Mouse (Mus musculus) midbrain, postnatal 0 days (tissue): ENCODE results near the gene Rpl27. TPM values are rescaled to one million over a fixed set of nuclear protein-coding genes. Genes with fewer than 3 reads are reported as not detected.

Source experiments
- ATAC-seq: fragments of 200-750 bp; cut with Nextera tagmentation; 2 replicates; pipeline ENCODE4 v1.8.0; 2017; ENCODE audit warnings: moderate number of reproducible peaks, mild to moderate bottlenecking, moderate TSS enrichment, moderate library complexity; ENCODE audit not compliant: low FRiP score
- DNase-seq: peaks from one replicate; pipeline ENCODE4 v3.0.0-alpha.2; 2015; ENCODE audit warnings: low spot score
- H3K27ac ChIP-seq: fragments of 300-500 bp; sonication (generic); 2 replicates; pipeline ENCODE4 v1.5.1; 2014; ENCODE audit warnings: low read depth, mild to moderate bottlenecking, low read length, mixed read lengths
- H3K27me3 ChIP-seq: fragments of 300-500 bp; sonication (generic); 2 replicates; pipeline ENCODE4 v1.6.1; 2014; ENCODE audit warnings: low read length, control low read depth, mixed read lengths; ENCODE audit not compliant: insufficient read depth
- H3K36me3 ChIP-seq: fragments of 300-500 bp; sonication (generic); 2 replicates; pipeline ENCODE4 v1.6.1; 2014; ENCODE audit warnings: low read length, control low read depth, mixed read lengths; ENCODE audit not compliant: insufficient read depth
- H3K4me1 ChIP-seq: fragments of 300-500 bp; sonication (generic); 2 replicates; pipeline ENCODE4 v1.6.1; 2014; ENCODE audit warnings: mild to moderate bottlenecking, control low read depth, antibody characterized with exemption, low read length, mixed read lengths; ENCODE audit not compliant: insufficient read depth
- H3K4me2 ChIP-seq: fragments of 300-500 bp; sonication (generic); 2 replicates; pipeline ENCODE4 v1.6.1; 2014; ENCODE audit warnings: low read depth, mild to moderate bottlenecking, low read length, mixed read lengths; ENCODE audit not compliant: poor library complexity, severe bottlenecking
- H3K4me3 ChIP-seq: fragments of 300-500 bp; sonication (generic); 2 replicates; pipeline ENCODE4 v1.5.1; 2014; ENCODE audit warnings: low read depth, mild to moderate bottlenecking, low read length, moderate library complexity
- H3K9ac ChIP-seq: fragments of 300-500 bp; sonication (generic); replicated peaks from 2 replicates; pipeline ENCODE4 v1.6.1; 2014; ENCODE audit warnings: mild to moderate bottlenecking, low read length, moderate library complexity, mixed read lengths; ENCODE audit not compliant: poor library complexity, severe bottlenecking
- H3K9me3 ChIP-seq: fragments of 300-500 bp; sonication (generic); 2 replicates; pipeline ENCODE4 v1.6.1; 2016; ENCODE audit warnings: low read length, control low read depth
- CTCF ChIP-seq: IDR thresholded peaks from 2 replicates; pipeline ENCODE4 v1.5.1; 2016; ENCODE audit warnings: antibody characterized with exemption, mild to moderate bottlenecking
- WGBS: fragments of 180-500 bp; shearing (Covaris S2); extraction: QIAGEN DNeasy Blood & Tissue Kit; methylation state at CpG from one replicate; pipeline ENCODE4 v1.1.7; 2014; 5-methylcytosine and 5-hydroxymethylcytosine counted together
- microRNA-seq: library from miRNA; unstranded; fragments of <30 nt; microRNA quantifications from one replicate; pipeline ENCODE4, GENCODE M21; 2016; ENCODE audit warnings: borderline number of aligned reads
- polyA plus RNA-seq: library from polyadenylated mRNA; unstranded; fragments of >200 nt; fragmentation: Nextera tagmentation; extraction: Ambion mirVana; gene quantifications from 2 replicates; pipeline ENCODE4 v1.2.1, GENCODE M21; 2015
- total RNA-seq: library from RNA; depleted of rRNA; stranded (reverse); fragments of >200 nt; gene quantifications from 2 replicates; pipeline ENCODE4 v1.2.3, GENCODE M21; 2014; rRNA removed

Rpl27 gene
- total and polyA plus RNA-seq, 2 experiments from 2014 or later, result 260 to 605 TPM

GRCm38 (mm10) chr11:101483804-101484203 is 41.7 kb downstream of the Rpl27 start:
- H3K4me1 ChIP-seq, result no peaks in the 10 kb centered on the region
- DNase-seq (no peak), ATAC-seq (no peak)
- H3K4me3 ChIP-seq, result no peak overlapping the region
- H3K36me3 ChIP-seq, result no peaks in the 10 kb centered on the region
- H3K27me3 ChIP-seq, result no peaks in the 10 kb centered on the region
- H3K9ac ChIP-seq, result no peak overlapping the region
- no peak overlapping the region for H3K4me2 ChIP-seq
- TF ChIP-seq CTCF, result no peak
- no peak overlapping the region for H3K27ac ChIP-seq
- H3K9me3 ChIP-seq, result no peaks in the 10 kb centered on the region
- WGBS, result 20% methylated on average over 3 of the region's 3 CpGs

- Histone ChIP-seq H3K9ac (no peak overlapping the region), H3K27me3 (no peaks in the 10 kb centered on the region), H3K27ac (no peak overlapping the region), H3K9me3 (no peaks in the 10 kb centered on the region), H3K36me3 (no peaks in the 10 kb centered on the region), H3K4me1 (no peaks in the 10 kb centered on the region), H3K4me2 (no peak overlapping the region), H3K4me3 (no peak overlapping the region)
- ATAC-seq (no peak), DNase-seq (no peak)
- 64% methylated on average over 6 of the region's 6 CpGs for WGBS
- no peak for TF ChIP-seq CTCF
Measured at GRCm38 (mm10) chr11:101484245-101484644, 42.1 kb downstream of the Rpl27 start.

DNA sequence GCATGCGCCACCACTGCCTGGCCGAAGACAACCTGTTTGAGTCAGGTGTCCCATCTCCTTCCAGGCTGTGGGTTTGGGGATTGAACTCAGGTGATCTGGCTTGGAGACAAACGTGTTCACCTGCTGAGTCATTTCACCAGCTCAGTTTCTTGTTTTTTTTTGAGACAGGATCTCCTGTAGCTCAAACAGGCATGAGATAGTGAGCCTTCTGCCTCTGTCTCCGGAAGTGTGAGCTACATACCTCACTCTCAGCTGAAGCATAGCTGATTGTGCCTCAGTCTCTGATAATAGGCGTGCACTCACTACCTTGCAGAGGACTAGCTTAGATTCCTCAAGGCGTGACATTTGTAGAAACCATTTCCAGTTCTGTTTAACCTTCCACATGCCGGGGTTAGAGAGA is 42.7 kb downstream of the Rpl27 start:
- Histone ChIP-seq H3K4me1 (no peaks in the 10 kb centered on the region), H3K4me2 (no peak overlapping the region), H3K27me3 (no peaks in the 10 kb centered on the region), H3K27ac (no peak overlapping the region), H3K9me3 (no peaks in the 10 kb centered on the region), H3K36me3 (no peaks in the 10 kb centered on the region), H3K9ac (no peak overlapping the region), H3K4me3 (no peak overlapping the region)
- 87% methylated on average over 7 of the region's 7 CpGs for WGBS
- DNase-seq, result no peak
- no peak for ATAC-seq
- TF ChIP-seq CTCF, result no peak

- TF ChIP-seq CTCF, result no peak
- no peaks in the 10 kb centered on the region for H3K36me3 ChIP-seq
- H3K9me3 ChIP-seq, result no peaks in the 10 kb centered on the region
- H3K4me2 ChIP-seq, result no peak overlapping the region
- ATAC-seq (no peak), DNase-seq (no peak)
- H3K27me3 ChIP-seq, result no peaks in the 10 kb centered on the region
- no peak overlapping the region for H3K4me3 ChIP-seq
- no peak overlapping the region; the same call in 1 of the 2 replicates for H3K9ac ChIP-seq
- no peak overlapping the region for H3K27ac ChIP-seq
- 34% methylated on average over 6 of the region's 6 CpGs for WGBS
- no peaks in the 10 kb centered on the region for H3K4me1 ChIP-seq
Measured at GRCm38 (mm10) chr11:101485509-101486028, 43.5 kb downstream of the Rpl27 start.

GRCm38 (mm10) chr11:101486126-101486525 is 44.0 kb downstream of the Rpl27 start:
- Histone ChIP-seq H3K4me3 (no peak overlapping the region), H3K9me3 (no peaks in the 10 kb centered on the region), H3K4me1 (no peaks in the 10 kb centered on the region), H3K9ac (no peak overlapping the region), H3K27me3 (no peaks in the 10 kb centered on the region), H3K27ac (no peak overlapping the region), H3K4me2 (no peak overlapping the region), H3K36me3 (no peaks in the 10 kb centered on the region)
- TF ChIP-seq CTCF, result no peak
- DNase-seq (no peak), ATAC-seq (no peak)
- 67% methylated on average over 6 of the region's 6 CpGs for WGBS

Small RNAs within 50 kb of the gene (microRNA-seq; reads per million reads assigned to microRNA genes)
- not detected for gene Mir6929

Other genes with a start within 250 kb of the Rpl27 start
- 26.5 and 40.0 TPM in 2 replicates for gene Ezh1, start 215.8 kb upstream of the Rpl27 start, total RNA-seq
- 25.4 and 25.9 TPM in 2 replicates for gene Ezh1, start 215.8 kb upstream of the Rpl27 start, polyA plus RNA-seq
- gene Ramp2, start 196.3 kb upstream of the Rpl27 start, total RNA-seq, result 55.0 and 67.5 TPM in 2 replicates
- gene Ramp2, start 196.3 kb upstream of the Rpl27 start, polyA plus RNA-seq, result 95.3 and 103 TPM in 2 replicates
- gene Vps25, start 188.6 kb upstream of the Rpl27 start, total RNA-seq, result 77.3 and 82.3 TPM in 2 replicates
- 130 and 144 TPM in 2 replicates for gene Vps25, start 188.6 kb upstream of the Rpl27 start, polyA plus RNA-seq
- gene Wnk4, start 181.7 kb upstream of the Rpl27 start, total RNA-seq, result 4.2 and 8.1 TPM in 2 replicates
- gene Wnk4, start 181.7 kb upstream of the Rpl27 start, polyA plus RNA-seq, result 7.5 and 9.2 TPM in 2 replicates
- gene Cntd1, start 163.3 kb upstream of the Rpl27 start, total RNA-seq, result not detected in 2 replicates
- 0.25 and 0.42 TPM in 2 replicates for gene Cntd1, start 163.3 kb upstream of the Rpl27 start, polyA plus RNA-seq
- 136 and 168 TPM in 2 replicates for gene Coa3, start 163.2 kb upstream of the Rpl27 start, total RNA-seq
- gene Coa3, start 163.2 kb upstream of the Rpl27 start, polyA plus RNA-seq, result 204 and 229 TPM in 2 replicates
- 94.4 and 209 TPM in 2 replicates for gene Becn1, start 140.0 kb upstream of the Rpl27 start, total RNA-seq
- 145 and 150 TPM in 2 replicates for gene Becn1, start 140.0 kb upstream of the Rpl27 start, polyA plus RNA-seq
- 69.1 and 74.0 TPM in 2 replicates for gene Psme3, start 126.1 kb upstream of the Rpl27 start, total RNA-seq
- 75.0 and 76.5 TPM in 2 replicates for gene Psme3, start 126.1 kb upstream of the Rpl27 start, polyA plus RNA-seq
- gene Aoc2, start 117.2 kb upstream of the Rpl27 start, total RNA-seq, result 5.3 and 6.7 TPM in 2 replicates
- 0.64 and 0.77 TPM in 2 replicates for gene Aoc2, start 117.2 kb upstream of the Rpl27 start, polyA plus RNA-seq
- 0.66 and 1.2 TPM in 2 replicates for gene Aoc3, start 111.7 kb upstream of the Rpl27 start, total RNA-seq
- gene Aoc3, start 111.7 kb upstream of the Rpl27 start, polyA plus RNA-seq, result 0.07 and 0.20 TPM in 2 replicates
- gene G6pc, start 74.7 kb upstream of the Rpl27 start, total RNA-seq, result not detected in 2 replicates
- gene G6pc, start 74.7 kb upstream of the Rpl27 start, polyA plus RNA-seq, result not detected in 2 replicates
- gene Aarsd1, start 24.7 kb upstream of the Rpl27 start, total RNA-seq, result 67.4 and 78.3 TPM in 2 replicates
- 96.3 and 107 TPM in 2 replicates for gene Aarsd1, start 24.7 kb upstream of the Rpl27 start, polyA plus RNA-seq
- 1.8 and 5.7 TPM in 2 replicates for gene Gm27029, start 17.5 kb upstream of the Rpl27 start, total RNA-seq
- 6.3 and 6.8 TPM in 2 replicates for gene Gm27029, start 17.5 kb upstream of the Rpl27 start, polyA plus RNA-seq
- 10.4 and 12.9 TPM in 2 replicates for gene Rundc1, start 17.2 kb upstream of the Rpl27 start, total RNA-seq
- 24.2 and 25.2 TPM in 2 replicates for gene Rundc1, start 17.2 kb upstream of the Rpl27 start, polyA plus RNA-seq
- gene Ptges3l, start 17.0 kb upstream of the Rpl27 start, total RNA-seq, result 0.66 and 2.7 TPM in 2 replicates
- gene Ptges3l, start 17.0 kb upstream of the Rpl27 start, polyA plus RNA-seq, result 2.9 TPM in 2 replicates
- 1.9 and 3.3 TPM in 2 replicates for gene Ifi35, start 6.1 kb downstream of the Rpl27 start, total RNA-seq
- 4.5 TPM in 2 replicates for gene Ifi35, start 6.1 kb downstream of the Rpl27 start, polyA plus RNA-seq
- 90.5 and 96.3 TPM in 2 replicates for gene Rnd2, start 22.7 kb downstream of the Rpl27 start, total RNA-seq
- gene Rnd2, start 22.7 kb downstream of the Rpl27 start, polyA plus RNA-seq, result 95.7 and 104 TPM in 2 replicates
- gene Vat1, start 23.9 kb downstream of the Rpl27 start, total RNA-seq, result 313 and 334 TPM in 2 replicates
- 143 and 146 TPM in 2 replicates for gene Vat1, start 23.9 kb downstream of the Rpl27 start, polyA plus RNA-seq
- gene Brca1, start 109.7 kb downstream of the Rpl27 start, total RNA-seq, result 2.8 and 5.1 TPM in 2 replicates
- 0.84 and 0.90 TPM in 2 replicates for gene Brca1, start 109.7 kb downstream of the Rpl27 start, polyA plus RNA-seq
- gene Nbr1, start 109.9 kb downstream of the Rpl27 start, total RNA-seq, result 121 and 128 TPM in 2 replicates
- gene Nbr1, start 109.9 kb downstream of the Rpl27 start, polyA plus RNA-seq, result 56.3 and 59.7 TPM in 2 replicates
- gene Tmem106a, start 139.9 kb downstream of the Rpl27 start, total RNA-seq, result 1.5 and 3.0 TPM in 2 replicates
- 3.5 and 3.6 TPM in 2 replicates for gene Tmem106a, start 139.9 kb downstream of the Rpl27 start, polyA plus RNA-seq
- not detected in 2 replicates for gene Gm11634, start 157.0 kb downstream of the Rpl27 start, total RNA-seq
- not detected in 2 replicates for gene Gm11634, start 157.0 kb downstream of the Rpl27 start, polyA plus RNA-seq
- gene Rdm1, start 184.9 kb downstream of the Rpl27 start, total RNA-seq, result 2.8 and 3.6 TPM in 2 replicates
- 8.3 and 9.2 TPM in 2 replicates for gene Rdm1, start 184.9 kb downstream of the Rpl27 start, polyA plus RNA-seq
- 4.5 and 6.9 TPM in 2 replicates for gene Arl4d, start 223.2 kb downstream of the Rpl27 start, total RNA-seq
- gene Arl4d, start 223.2 kb downstream of the Rpl27 start, polyA plus RNA-seq, result 5.7 and 7.1 TPM in 2 replicates